Mouse (Mus musculus): ENCODE data around the gene Apbb1.

GRCm38 (mm10) chr7:105568583-105568982 is 12.9 kb downstream of the Apbb1 start:
- TF ChIP-seq POLR2A (IDR thresholded peaks at IDR 0.05; ENCODE audit: low read depth, low read length) = no peak
- TF ChIP-seq CTCF (IDR thresholded peaks at IDR 0.05; ENCODE audit: extremely low read depth, insufficient read length, insufficient replicate concordance, low read depth, low read length) = no peak

Data from small intestine, adult 2 months (tissue).